Mouse (Mus musculus) cortical plate, adult 2 months (tissue): ENCODE data around the gene Camta2.

Source experiments
- CTCF ChIP-seq: fragments of 200-500 bp; IDR thresholded peaks from 2 replicates; pipeline ENCODE4 v1.5.1; 2011; ENCODE audit warnings: mild to moderate bottlenecking, control low read depth, low read length; ENCODE audit not compliant: insufficient read depth; ENCODE audit errors: extremely low read depth
- POLR2A ChIP-seq: fragments of 200-500 bp; IDR thresholded peaks from 2 replicates; pipeline ENCODE4 v1.6.1; 2011; ENCODE audit warnings: mild to moderate bottlenecking, low read length, control low read depth; ENCODE audit not compliant: insufficient read depth; ENCODE audit errors: extremely low read depth

DNA sequence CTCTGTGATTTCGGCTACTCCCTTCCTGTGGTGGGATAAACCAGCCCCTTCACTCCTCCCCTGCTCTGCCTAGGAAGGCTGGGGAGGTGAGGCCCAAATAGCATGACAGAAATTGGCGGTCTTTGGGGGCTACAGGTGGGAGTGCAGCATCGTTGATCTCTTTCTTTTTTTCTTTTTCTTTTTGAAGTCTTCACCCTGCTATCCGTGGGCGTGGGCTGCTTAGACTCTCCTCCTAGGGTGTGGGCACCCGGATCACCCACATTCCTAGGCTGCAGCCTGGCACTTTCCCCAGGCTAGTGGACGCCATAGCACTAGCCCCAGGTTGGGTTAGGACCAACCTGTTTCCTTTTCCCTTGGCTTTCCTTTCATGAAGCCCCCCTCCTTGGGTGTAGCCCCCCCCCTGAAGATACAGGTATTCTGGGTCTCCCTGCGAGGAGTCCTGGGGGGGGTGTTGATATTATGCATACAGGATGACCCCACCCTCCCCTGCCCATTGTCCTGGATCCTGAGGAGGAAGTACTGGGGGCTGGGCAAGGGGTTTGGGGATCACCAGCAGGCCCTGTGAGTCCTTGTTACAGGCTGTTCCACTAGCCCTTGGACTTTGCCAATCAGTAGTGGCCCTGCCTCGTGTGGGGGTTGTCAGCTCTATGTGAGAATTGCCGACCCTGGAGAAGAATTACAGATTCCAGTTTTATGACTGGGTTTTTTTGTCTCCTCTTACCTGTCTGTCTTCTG lies 13.5 kb upstream of the Camta2 start:
- TF ChIP-seq POLR2A (no peak), CTCF (no peak)
